Mouse (Mus musculus) heart, embryonic 15.5 days (tissue): Measurements from ENCODE around the gene Brf1. TPM values are rescaled to one million over a fixed set of nuclear protein-coding genes. Genes with fewer than 3 reads are reported as not detected.

ENCODE experiments used
- ATAC-seq: fragments of 200-750 bp; cut with Nextera tagmentation; replicated peaks from 2 replicates; pipeline ENCODE4 v1.8.0; 2017; ENCODE audit warnings: low read depth, moderate TSS enrichment; ENCODE audit not compliant: insufficient number of reproducible peaks, insufficient read depth, low FRiP score
- H3K27ac ChIP-seq: fragments of 300-500 bp; sonication (generic); 2 replicates; pipeline ENCODE4 v1.5.1; 2015; ENCODE audit warnings: mild to moderate bottlenecking, inconsistent platforms
- H3K27me3 ChIP-seq: fragments of 300-500 bp; sonication (generic); 2 replicates; pipeline ENCODE4 v1.6.1; 2015; ENCODE audit warnings: inconsistent platforms
- H3K36me3 ChIP-seq: fragments of 300-500 bp; sonication (generic); 2 replicates; pipeline ENCODE4 v1.6.1; 2015; ENCODE audit warnings: mild to moderate bottlenecking, inconsistent platforms
- H3K4me1 ChIP-seq: fragments of 300-500 bp; sonication (generic); replicated peaks from 2 replicates; pipeline ENCODE4 v1.6.1; 2015; ENCODE audit warnings: inconsistent platforms
- H3K4me2 ChIP-seq: fragments of 300-500 bp; sonication (generic); 2 replicates; pipeline ENCODE4 v1.6.1; 2015; ENCODE audit warnings: inconsistent platforms, mild to moderate bottlenecking, moderate library complexity
- H3K4me3 ChIP-seq: fragments of 300-500 bp; sonication (generic); 2 replicates; pipeline ENCODE4 v1.5.1; 2015; ENCODE audit warnings: mild to moderate bottlenecking, inconsistent platforms
- H3K9ac ChIP-seq: fragments of 300-500 bp; sonication (generic); 2 replicates; pipeline ENCODE4 v1.6.1; 2015; ENCODE audit warnings: mild to moderate bottlenecking, inconsistent platforms
- H3K9me3 ChIP-seq: fragments of 300-500 bp; sonication (generic); replicated peaks from 2 replicates; pipeline ENCODE4 v1.6.1; 2016; ENCODE audit warnings: inconsistent platforms
- WGBS: fragments of 180-500 bp; shearing (Covaris S2); methylation state at CpG from one replicate; pipeline ENCODE4 v1.1.7; 2015; ENCODE audit warnings: mixed read lengths; 5-methylcytosine and 5-hydroxymethylcytosine counted together
- polyA plus RNA-seq: library from polyadenylated mRNA; unstranded; fragments of >200 nt; fragmentation: Nextera tagmentation; extraction: Ambion mirVana; gene quantifications from 2 replicates; pipeline ENCODE4 v1.2.1, GENCODE M21; 2015

Brf1 gene
- polyA plus RNA-seq, 1 experiment from 2014 or later, result 30.2 TPM

DNA sequence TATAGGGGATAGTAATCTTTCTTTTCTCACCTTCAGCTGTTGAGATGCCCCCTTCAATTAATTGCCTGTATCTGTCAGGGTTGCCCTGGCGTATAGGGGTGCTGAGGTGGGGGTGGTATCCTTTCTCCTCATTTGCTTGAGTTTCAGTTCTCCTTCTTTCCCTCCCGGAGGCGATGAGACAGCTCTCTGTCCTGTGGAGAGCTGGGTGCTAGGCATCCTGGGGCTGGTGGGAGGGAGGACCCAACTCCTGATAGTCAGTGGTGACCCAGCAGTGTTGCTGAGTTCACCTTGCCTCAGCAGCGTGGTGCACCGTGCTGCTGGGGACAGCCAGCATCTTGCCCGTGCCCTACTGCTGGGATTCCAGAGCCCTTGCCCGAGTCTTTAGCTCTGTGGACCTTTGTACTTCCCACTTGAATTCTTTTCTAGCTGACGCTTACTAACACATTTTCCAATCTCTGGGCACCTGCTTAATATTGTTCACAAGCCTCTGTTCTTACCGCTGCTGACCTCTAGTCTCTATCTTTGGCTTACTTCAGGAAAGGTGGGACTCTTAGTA is 17.0 kb upstream of the Brf1 start:
- ATAC-seq, result no peak
- Histone ChIP-seq H3K27ac (no peak overlapping the region), H3K4me1 (peaks cover 37% of the 10 kb centered on the region), H3K4me2 (no peak overlapping the region), H3K9ac (no peak overlapping the region), H3K9me3 (no peaks in the 10 kb centered on the region), H3K36me3 (peaks cover 6% of the 10 kb centered on the region; the same call in 1 of the 2 replicates), H3K27me3 (no peaks in the 10 kb centered on the region), H3K4me3 (no peak overlapping the region)
- 66% methylated on average over 9 of the region's 9 CpGs for WGBS

DNA sequence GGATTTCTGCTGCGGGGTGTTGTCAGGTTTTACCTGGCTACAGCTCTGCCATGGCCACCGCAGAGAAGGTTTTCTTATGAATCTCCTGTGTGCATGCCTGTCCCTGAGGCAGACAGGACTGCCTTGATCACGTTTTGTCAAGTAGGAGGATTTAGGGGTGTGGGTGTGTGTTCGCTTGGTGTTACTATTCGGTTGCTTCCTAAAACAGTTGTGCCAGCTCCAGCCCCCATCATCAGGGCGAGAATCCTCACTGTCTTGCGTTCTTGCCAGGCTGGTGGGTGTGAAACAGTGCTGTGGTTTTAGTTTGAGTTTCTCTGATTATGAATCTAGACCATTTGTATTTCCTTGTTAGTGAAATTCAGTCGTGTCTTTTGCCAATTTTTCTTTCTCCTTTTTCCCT is 16.5 kb upstream of the Brf1 start:
- no peak for ATAC-seq
- Histone ChIP-seq H3K36me3 (peaks cover 6% of the 10 kb centered on the region; the same call in 1 of the 2 replicates), H3K9me3 (no peaks in the 10 kb centered on the region), H3K27me3 (no peaks in the 10 kb centered on the region), H3K4me2 (no peak overlapping the region), H3K4me3 (no peak overlapping the region), H3K27ac (no peak overlapping the region), H3K9ac (no peak overlapping the region), H3K4me1 (peaks cover 40% of the 10 kb centered on the region)
- WGBS, result 66% methylated on average over 8 of the region's 8 CpGs

DNA sequence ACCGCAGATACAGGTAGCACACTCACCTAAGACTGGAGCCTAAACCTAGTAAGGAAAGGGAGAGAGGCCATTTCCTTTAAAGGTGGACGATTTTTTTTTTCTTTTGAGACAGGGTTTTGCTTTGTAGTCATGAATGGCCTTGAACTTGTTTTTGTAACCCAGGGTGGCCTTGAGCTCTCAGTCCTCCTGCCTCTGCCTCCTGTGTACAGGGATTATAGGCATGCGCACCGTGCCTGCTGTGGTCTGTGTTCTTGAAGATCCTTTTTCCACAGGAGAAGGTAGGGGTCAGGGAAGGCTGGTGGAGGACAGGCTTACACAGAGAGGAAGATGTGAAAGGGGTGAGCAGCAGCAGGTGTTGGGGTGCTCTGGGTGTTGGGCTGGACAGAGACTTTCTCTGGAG is 15.5 kb upstream of the Brf1 start:
- Histone ChIP-seq H3K4me3 (no peak overlapping the region), H3K27ac (no peak overlapping the region), H3K36me3 (peaks cover 4% of the 10 kb centered on the region; the same call in 1 of the 2 replicates), H3K9me3 (no peaks in the 10 kb centered on the region), H3K4me2 (peak overlapping the region; percentile 97; the same call in 1 of the 2 replicates), H3K9ac (no peak overlapping the region), H3K4me1 (peaks cover 45% of the 10 kb centered on the region), H3K27me3 (no peaks in the 10 kb centered on the region)
- no peak for ATAC-seq
- WGBS, result 81% methylated on average over 4 of the region's 4 CpGs

DNA sequence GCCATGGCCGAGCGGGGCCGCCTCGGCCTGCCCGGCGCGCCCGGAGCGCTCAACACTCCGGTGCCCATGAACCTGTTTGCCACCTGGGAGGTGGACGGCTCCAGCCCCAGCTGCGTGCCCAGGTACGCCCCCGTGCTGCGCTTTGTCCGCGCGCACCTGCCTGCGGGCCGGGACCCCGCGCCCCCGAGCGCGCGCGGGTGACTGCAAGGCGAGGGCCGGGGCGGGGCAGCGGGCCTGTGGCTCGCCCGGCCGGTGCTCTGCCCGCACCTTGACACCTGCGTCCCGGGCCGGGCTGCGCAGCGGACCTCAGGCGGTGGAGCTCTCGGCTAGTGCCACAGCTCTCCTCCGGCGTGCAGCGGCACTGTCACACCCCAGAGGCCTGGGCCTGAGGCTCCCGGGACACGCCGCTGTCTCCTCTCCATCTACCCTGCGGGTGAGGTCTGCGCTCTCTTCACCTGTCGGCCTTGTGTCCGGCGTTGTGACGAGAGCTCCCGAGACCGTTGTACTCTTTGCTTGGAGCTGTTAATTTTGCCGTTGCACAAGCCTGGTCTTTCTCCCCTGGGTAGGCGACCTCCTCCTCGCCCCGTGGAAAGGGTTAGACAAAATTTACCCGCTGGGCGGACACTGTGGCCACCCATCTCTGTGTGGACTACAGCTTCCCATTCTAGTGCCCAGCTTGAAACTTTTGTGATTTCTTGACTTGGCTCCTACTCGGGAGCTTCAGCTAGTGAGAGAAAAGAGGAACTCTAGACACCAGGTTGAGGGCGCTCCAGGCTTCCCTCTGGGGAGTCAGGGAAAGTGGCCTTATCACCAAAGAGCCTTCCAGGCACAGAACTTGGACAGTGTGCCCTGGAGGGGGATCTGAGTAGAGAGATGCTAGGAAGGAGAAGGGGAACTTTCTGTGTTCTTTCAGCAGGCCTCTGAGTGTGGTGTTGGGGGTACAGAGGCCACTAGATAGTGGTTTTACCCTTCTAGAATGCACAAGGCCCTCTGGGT is 14.4 kb upstream of the Brf1 start:
- H3K36me3 ChIP-seq, result no peaks in the 10 kb centered on the region
- peak overlapping the region; percentile 97 for H3K4me2 ChIP-seq
- H3K4me3 ChIP-seq, result peak overlapping the region; percentile 95
- peak; percentile 36 for ATAC-seq
- H3K9me3 ChIP-seq, result no peaks in the 10 kb centered on the region
- WGBS, result under 1% methylated on average over 62 of the region's 64 CpGs
- peak overlapping the region; percentile 97 for H3K9ac ChIP-seq
- peak overlapping the region; percentile 83 for H3K27ac ChIP-seq
- H3K4me1 ChIP-seq, result peaks cover 45% of the 10 kb centered on the region
- no peaks in the 10 kb centered on the region for H3K27me3 ChIP-seq

DNA sequence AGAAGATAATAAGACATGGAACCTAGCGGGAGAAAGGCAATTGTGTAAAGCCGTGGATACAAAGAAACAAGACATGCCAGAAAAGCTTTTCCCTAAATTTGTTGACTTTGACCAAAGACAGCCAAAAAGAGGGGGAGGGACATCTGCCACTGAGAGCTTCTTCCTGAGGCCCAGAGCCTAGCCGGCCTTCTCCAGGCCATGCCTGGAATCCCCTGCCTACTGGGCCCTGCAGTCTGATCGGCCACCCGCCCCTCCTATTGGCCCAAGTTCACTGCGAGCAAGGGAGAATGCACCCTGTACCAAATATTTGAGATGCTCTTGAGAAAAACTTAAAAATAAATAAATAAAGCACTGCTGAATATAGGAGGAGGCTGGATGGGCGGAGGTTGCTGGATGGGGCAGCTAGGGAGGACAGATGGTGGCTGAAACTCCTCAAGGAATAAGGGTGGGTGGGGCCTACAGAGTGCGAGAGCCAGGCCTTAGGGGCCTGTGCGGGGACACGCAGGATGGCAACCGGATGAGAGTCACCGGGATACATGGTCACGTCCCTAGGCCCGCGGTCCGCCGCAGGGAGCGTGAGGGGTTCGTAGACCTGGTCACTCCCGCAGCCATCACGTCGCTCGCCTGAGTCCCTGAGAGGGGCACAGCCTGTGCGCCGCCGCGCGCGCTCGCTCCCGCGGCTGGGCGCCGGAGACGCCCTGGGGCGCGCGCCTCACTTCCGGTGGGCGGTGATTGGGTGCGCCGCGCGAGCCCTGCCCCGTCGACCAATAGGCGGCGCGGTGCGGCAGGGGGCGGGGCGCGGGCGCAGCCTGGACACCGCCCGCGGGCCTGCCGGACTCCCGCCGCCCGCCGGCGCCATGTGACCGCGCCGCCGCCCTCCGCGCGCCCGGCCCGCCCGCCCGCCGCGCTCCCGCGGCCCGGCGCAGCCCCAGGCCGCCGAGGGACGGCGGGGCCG is 13.4 kb upstream of the Brf1 start, which contains the start of gene Pacs2:
Gene Pacs2, plus strand, starts transcription at position 905 of the 955 bp plus-strand sequence.
- Histone ChIP-seq H3K4me3 (peak within 1 kb of the TSS; percentile 95), H3K4me1 (peaks cover 45% of the 10 kb centered on the region), H3K27me3 (no peaks in the 10 kb centered on the region), H3K9ac (peak within 1 kb of the TSS; percentile 97), H3K4me2 (peak within 1 kb of the TSS; percentile 97), H3K27ac (peak within 1 kb of the TSS; percentile 90), H3K36me3 (no peaks in the 10 kb centered on the region), H3K9me3 (no peaks in the 10 kb centered on the region)
- peak; percentile 96 for ATAC-seq
- 4% methylated on average over 57 of the region's 85 CpGs for WGBS

DNA sequence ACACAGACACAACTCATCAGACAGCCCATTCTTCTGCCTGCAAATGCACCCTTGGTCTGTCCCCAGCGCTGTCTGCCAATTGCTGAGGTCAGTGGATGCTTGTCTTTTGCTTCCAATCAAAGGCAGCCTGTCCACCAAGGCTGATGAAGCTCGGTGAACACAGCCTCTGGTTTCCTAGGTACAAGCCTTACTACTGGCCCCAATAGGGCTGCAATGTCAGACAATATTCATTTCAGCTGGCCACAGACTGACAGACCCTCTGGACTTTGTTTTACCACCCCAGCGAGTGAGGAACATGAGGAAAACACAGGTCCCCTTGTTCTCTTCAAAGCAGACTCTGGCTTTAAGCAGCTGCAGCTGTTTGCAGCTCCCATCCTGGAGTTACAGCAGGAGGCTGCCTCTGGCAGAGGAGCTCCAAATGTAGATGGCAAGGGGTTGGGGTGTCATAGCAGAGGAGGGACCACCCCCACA is 12.6 kb upstream of the Brf1 start:
- H3K4me3 ChIP-seq, result 0 out of 2 replicates have a peak overlapping the region, but pooled peaks have one; percentile 95
- no peak overlapping the region for H3K9ac ChIP-seq
- peak overlapping the region; percentile 90 for H3K27ac ChIP-seq
- WGBS, result 68% methylated on average over 3 of the region's 3 CpGs
- H3K27me3 ChIP-seq, result no peaks in the 10 kb centered on the region
- H3K36me3 ChIP-seq, result no peaks in the 10 kb centered on the region
- H3K4me1 ChIP-seq, result peaks cover 45% of the 10 kb centered on the region
- H3K4me2 ChIP-seq, result no peak overlapping the region; the same call in 1 of the 2 replicates
- no peaks in the 10 kb centered on the region for H3K9me3 ChIP-seq
- ATAC-seq, result no peak

DNA sequence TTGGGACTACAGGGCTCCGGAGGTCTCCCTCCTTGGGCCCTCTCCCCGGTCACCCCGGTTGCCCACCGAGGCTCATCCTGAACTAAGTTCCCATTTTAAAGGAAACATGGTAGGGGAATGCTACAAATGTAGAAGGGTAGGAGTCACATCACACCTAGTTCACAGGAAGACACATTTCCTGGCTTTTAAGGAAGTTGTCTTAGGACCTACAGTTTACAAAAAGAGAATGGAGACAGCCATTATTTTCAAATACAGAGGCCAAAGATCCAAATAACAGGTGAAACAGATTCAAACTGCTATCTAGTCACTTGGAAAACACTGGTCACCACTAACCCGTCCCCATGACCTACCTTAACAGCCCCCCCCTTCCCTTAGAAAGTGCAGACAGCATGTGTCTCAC is 11.9 kb upstream of the Brf1 start:
- Histone ChIP-seq H3K27ac (peak overlapping the region; percentile 90; the same call in 1 of the 2 replicates), H3K9ac (no peak overlapping the region)
- 87% methylated on average over 5 of the region's 5 CpGs for WGBS

DNA sequence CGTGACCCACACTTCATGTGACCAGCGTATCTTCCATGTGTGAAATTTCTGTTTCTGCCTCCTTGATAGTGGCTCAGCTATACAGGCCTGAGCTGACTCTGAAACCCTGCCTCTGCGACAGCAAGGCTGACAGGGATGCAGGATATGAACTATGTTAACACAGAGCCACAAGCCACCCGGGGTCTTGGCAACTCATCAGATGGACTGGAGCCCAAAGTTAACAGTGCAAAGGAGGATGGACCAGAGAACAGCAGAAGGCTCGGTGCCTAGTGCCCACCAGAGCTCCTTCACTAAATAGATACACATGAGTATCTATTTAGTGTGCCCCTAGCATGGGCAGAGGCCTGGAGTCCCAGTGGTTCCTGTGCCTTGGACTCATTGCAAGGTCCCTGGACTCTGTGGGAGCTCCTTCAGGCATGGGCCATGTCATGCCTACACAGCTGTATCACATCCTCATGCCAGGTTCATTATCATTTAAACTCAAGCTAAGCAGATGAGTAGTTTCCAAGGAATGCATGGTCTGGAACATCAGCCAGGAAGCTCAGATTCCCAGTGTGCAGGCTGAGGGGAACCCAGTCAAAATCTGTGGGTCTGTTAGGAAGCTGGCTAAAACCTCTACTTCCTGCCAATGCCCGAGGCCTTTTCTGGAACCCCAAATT is 11.3 kb upstream of the Brf1 start:
- H3K27ac ChIP-seq, result peak overlapping the region; percentile 90; the same call in 1 of the 2 replicates
- ATAC-seq, result no peak

More for the DNA sequence above, 11.9 kb upstream of the Brf1 start:
- H3K27me3 ChIP-seq, result no peaks in the 10 kb centered on the region
- H3K4me2 ChIP-seq, result no peak overlapping the region
- no peaks in the 10 kb centered on the region for H3K36me3 ChIP-seq
- no peak overlapping the region for H3K4me3 ChIP-seq
- H3K4me1 ChIP-seq, result peaks cover 43% of the 10 kb centered on the region
- ATAC-seq, result no peak
- no peaks in the 10 kb centered on the region for H3K9me3 ChIP-seq

DNA sequence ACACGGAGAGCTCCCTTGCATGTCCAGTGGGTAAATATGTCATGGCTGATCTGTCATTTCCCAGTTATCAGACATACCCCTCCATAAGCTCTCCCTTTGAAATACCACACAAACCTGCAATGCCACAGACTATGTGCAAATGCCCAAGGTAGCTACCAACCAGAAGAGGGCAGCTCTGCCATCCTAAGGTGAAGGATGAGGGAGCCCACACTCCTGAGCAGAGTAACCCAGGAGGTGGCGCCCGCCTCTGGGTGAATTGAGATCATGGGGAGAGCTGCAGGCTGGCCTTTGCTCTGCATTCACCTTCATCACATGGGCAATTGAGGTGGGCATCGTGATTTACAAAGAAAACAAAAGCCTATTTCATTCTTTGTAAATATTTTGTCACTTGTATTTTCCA is 4.5 kb upstream of the Brf1 start:
- peaks cover 10% of the 10 kb centered on the region for H3K4me1 ChIP-seq
- no peaks in the 10 kb centered on the region for H3K27me3 ChIP-seq
- H3K4me2 ChIP-seq, result no peak overlapping the region
- WGBS, result 34% methylated on average over 4 of the region's 4 CpGs
- no peak for ATAC-seq
- no peak overlapping the region for H3K4me3 ChIP-seq
- H3K9ac ChIP-seq, result no peak overlapping the region
- H3K9me3 ChIP-seq, result no peaks in the 10 kb centered on the region
- no peaks in the 10 kb centered on the region for H3K36me3 ChIP-seq
- no peak overlapping the region for H3K27ac ChIP-seq

More for the DNA sequence above, 11.3 kb upstream of the Brf1 start:
- H3K4me1 ChIP-seq, result peaks cover 39% of the 10 kb centered on the region
- H3K36me3 ChIP-seq, result no peaks in the 10 kb centered on the region
- no peak overlapping the region for H3K4me2 ChIP-seq
- H3K9ac ChIP-seq, result no peak overlapping the region
- H3K9me3 ChIP-seq, result no peaks in the 10 kb centered on the region
- H3K27me3 ChIP-seq, result no peaks in the 10 kb centered on the region
- no peak overlapping the region for H3K4me3 ChIP-seq
- 66% methylated on average over 6 of the region's 6 CpGs for WGBS

DNA sequence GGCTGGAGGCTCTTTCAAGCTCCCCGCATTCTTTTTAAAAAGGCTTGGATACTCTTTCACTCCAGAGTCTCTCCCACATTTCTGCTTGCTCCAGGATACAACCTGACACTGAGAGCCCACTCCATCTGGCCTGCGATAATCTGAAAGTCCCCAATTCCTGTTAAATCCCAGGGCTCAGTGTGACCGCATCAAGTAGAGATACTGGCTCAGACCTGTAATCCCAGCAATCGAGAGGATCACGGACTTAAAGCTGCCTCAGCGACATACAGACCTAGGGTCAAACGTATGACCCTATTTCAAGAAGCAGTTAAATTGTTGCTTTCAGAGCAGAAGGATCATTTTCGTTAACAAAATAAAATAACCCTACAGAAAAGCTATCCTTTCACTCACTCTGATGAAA is 3.5 kb upstream of the Brf1 start:
- 81% methylated on average over 8 of the region's 8 CpGs for WGBS
- H3K36me3 ChIP-seq, result no peaks in the 10 kb centered on the region
- H3K9ac ChIP-seq, result no peak overlapping the region
- H3K4me1 ChIP-seq, result peaks cover 15% of the 10 kb centered on the region
- ATAC-seq, result no peak
- no peak overlapping the region for H3K4me2 ChIP-seq
- no peak overlapping the region for H3K27ac ChIP-seq
- H3K9me3 ChIP-seq, result no peaks in the 10 kb centered on the region
- no peak overlapping the region for H3K4me3 ChIP-seq
- no peaks in the 10 kb centered on the region for H3K27me3 ChIP-seq
